Mouse (Mus musculus): ENCODE data around the gene Mtrf1l. TPM values are rescaled to one million over a fixed set of nuclear protein-coding genes. Genes with fewer than 3 reads are reported as not detected.
A peak's percentile ranks its signal among the peaks of the same experiment; 100 is the strongest.

Mtrf1l gene
- polyA plus RNA-seq, 1 experiment from 2014 or later, result 11.6 TPM

DNA sequence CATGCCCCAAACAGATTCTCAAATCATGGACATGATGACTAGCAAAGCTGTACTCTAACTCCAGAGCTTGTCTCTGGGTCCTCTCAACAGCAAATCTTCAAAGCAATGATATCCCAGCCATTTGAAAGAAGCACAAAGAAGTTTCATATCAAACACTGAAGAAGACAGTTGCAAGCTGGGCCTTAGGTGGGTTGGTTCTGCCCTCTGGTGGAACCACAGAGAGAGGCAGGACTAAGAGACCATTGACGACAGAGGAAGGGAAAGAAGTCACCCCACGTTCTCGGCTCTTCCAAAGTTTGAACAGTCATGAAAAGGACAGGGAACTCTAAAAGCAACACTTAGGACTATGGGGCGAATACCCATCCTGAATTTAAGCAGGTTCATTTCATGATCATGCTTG lies 36.8 kb downstream of the Mtrf1l start:
- H3K4me2 ChIP-seq (replicated peaks), result no peak overlapping the region
- no peaks in the 10 kb centered on the region for H3K9me3 ChIP-seq (ENCODE audit: control insufficient read depth, low read length)
- no peaks in the 10 kb centered on the region for H3K4me1 ChIP-seq (replicated peaks; ENCODE audit: control insufficient read depth, insufficient read depth, low read length)
- H3K36me3 ChIP-seq (replicated peaks; ENCODE audit: control insufficient read depth, insufficient read depth), result no peaks in the 10 kb centered on the region
- 30% methylated on average over 4 of the region's 4 CpGs for WGBS
- ATAC-seq (ENCODE audit: low FRiP score) (no peak), DNase-seq (ENCODE audit: low spot score) (peak; percentile 45)
- no peaks in the 10 kb centered on the region for H3K27me3 ChIP-seq (ENCODE audit: control insufficient read depth, insufficient read depth, low read length)
- no peak overlapping the region for H3K27ac ChIP-seq
- H3K4me3 ChIP-seq (replicated peaks; ENCODE audit: low read length), result no peak overlapping the region
- H3K9ac ChIP-seq, result no peak overlapping the region

Other genes with a start within 250 kb of the Mtrf1l start
- 1.3 and 1.6 TPM in 2 replicates for gene Myct1, start 230.1 kb downstream of the Mtrf1l start, polyA plus RNA-seq (2014; fragmentation: Nextera tagmentation; extraction: Ambion mirVana)
- gene Vip, start 184.7 kb downstream of the Mtrf1l start, polyA plus RNA-seq (2014; fragmentation: Nextera tagmentation; extraction: Ambion mirVana), result 2.2 and 2.9 TPM in 2 replicates
- gene Fbxo5, start 18.3 kb downstream of the Mtrf1l start, polyA plus RNA-seq (2014; fragmentation: Nextera tagmentation; extraction: Ambion mirVana), result 9.8 and 13.7 TPM in 2 replicates
- 29.1 and 29.5 TPM in 2 replicates for gene Rgs17, start 98.5 kb upstream of the Mtrf1l start, polyA plus RNA-seq (2014; fragmentation: Nextera tagmentation; extraction: Ambion mirVana)

All from hindbrain, embryonic 14.5 days (tissue).